Mouse (Mus musculus) T-cell, adult 2 months (primary cell): ENCODE data around the gene L3mbtl2.
"Not testable (repeated sequence)": the region's sequence is repeated elsewhere in the genome, so short reads cannot be mapped to it uniquely, and the experiment has no call there.

ENCODE experiments used
- DNase-seq: peaks from one replicate; pipeline ENCODE4 v3.0.0; 2022; ENCODE audit warnings: low spot score

The L3mbtl2 gene

DNA sequence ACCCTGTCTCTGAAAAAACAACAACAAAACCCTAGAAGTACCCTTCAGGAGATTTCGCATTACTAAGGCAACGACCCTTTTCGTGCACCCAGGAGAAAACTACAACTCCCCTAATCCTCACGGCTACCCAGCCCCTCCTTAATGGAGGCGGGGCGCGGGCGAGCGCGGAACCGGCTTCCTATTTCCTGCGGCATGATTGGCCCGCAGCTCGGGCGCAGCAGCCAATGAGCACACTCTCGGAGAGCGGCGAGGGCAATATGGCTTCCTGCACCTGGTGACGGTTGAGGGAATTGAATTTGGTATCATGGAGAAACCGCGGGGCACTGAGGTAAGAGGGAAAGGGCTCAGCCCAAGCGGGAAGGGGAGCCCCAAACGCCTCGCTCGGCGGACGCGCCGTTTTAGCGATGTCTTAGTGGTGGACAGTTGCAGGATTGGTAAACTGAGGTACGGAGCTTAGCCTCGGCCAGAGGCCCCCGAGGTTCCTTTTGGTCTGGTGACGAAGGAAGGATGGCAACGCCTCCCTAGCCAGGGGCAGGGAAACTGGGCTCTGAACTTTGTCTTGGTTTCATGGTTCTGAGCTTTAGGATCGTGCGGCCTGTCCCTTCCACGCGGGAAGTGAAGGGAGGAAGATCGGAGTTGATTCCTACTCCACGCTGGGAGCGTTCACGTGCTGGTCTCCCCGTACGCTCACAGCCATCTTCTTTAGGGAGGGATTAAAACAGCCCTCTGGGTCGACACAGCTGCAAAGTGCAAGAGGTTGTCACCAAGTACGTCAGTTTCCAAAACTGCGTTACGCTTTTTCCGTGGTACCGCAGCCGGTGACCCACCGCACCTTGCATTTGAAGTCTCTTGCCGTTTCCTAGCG is at the start of gene L3mbtl2:
TSS of gene L3mbtl2 (plus strand) at position 193 of the 865 bp plus-strand sequence.
- DNase-seq, result peak; percentile 90

GRCm38 (mm10) chr15:81649516-81650455 is 13.9 kb upstream of the L3mbtl2 start:
- DNase-seq, result no peak

GRCm38 (mm10) chr15:81650636-81651035 is 13.1 kb upstream of the L3mbtl2 start:
- DNase-seq, result no peak

DNA sequence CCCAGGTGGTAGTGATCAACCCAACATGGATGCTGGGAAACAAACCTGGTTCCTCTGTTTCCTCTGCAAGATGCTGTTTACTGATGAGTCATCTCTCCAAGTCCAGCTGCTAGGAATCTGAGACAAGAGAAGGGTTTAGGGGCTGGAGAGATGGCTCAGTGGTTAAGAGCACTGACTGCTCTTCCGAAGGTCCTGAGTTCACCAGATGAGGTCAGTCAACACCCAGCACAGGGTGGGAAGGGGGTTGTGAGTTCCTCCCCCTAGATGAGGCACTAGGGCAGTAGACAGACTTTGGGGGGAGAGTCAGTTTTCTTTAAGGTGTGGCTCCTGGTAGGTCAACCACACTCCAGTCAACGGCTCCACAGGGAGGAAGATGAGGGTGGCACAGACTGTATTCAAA is 2.0 kb upstream of the L3mbtl2 start:
- no peak for DNase-seq

- no peak for DNase-seq
Measured at GRCm38 (mm10) chr15:81663281-81663680, 408 bp upstream of the L3mbtl2 start.

DNA sequence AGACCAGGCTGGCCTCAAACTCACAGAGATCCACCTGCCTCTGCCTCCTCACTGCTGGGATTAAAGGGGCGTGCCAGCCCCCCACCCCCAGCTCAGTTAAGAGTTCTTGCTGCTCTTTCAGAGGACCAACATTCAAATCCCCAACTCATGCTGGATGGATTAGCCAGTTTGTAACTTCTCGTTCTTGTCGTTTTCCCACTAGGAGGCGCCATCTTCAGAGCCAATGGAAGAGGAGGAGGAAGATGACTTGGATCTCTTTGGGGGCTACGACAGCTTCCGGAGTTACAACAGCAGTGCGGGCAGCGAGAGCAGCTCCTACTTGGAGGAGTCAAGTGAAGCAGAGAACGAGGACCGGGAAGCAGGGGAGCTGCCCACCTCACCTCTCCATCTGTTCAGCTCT is 3.3 kb downstream of the L3mbtl2 start:
- DNase-seq, result no peak

GRCm38 (mm10) chr15:81670231-81670640 is 6.5 kb downstream of the L3mbtl2 start:
- no peak for DNase-seq

DNA sequence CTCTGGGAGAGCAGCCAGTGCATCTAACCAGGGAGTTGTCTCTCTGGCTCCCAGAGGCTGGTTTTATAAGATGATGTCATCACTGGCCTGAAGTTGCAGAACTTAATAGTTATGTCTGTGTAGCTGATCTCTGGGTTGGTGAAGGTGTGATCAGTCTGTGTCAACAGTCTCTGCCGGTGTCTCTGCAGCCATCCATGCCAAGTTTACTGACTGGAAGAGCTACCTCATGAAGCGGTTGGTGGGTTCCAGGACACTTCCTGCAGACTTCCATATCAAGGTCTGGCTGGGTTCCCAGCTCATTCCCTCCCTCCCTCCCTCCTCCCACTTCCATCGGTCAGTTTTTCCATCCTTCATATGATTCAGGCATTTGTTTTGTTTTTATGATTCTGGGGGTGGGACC is 12.9 kb downstream of the L3mbtl2 start:
- DNase-seq, result no peak

DNA sequence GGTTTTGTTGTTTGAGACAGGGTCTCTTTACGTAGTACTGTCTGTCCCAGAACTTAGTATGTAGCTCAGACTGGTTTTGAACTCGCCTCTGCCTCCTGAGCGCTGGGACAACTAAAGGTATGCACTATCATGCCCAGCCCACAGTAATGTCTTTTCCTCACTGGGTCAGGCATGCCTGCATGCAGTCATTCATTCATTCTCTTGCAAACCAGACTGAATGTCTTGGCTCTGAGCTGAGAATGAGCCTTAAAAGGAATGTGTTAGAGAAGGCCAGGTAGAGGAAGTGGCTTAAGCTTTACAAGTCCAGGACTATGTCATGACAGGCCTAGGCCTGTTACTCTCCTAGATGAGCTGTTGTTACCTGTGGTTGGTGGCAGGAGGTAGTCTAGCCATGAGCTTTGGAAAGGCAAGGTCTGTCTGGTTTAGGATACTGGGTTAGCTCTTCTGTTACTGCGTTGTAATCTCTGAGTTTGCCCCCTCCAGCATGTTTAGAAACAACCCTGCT is 16.7 kb downstream of the L3mbtl2 start:
- no peak for DNase-seq

DNA sequence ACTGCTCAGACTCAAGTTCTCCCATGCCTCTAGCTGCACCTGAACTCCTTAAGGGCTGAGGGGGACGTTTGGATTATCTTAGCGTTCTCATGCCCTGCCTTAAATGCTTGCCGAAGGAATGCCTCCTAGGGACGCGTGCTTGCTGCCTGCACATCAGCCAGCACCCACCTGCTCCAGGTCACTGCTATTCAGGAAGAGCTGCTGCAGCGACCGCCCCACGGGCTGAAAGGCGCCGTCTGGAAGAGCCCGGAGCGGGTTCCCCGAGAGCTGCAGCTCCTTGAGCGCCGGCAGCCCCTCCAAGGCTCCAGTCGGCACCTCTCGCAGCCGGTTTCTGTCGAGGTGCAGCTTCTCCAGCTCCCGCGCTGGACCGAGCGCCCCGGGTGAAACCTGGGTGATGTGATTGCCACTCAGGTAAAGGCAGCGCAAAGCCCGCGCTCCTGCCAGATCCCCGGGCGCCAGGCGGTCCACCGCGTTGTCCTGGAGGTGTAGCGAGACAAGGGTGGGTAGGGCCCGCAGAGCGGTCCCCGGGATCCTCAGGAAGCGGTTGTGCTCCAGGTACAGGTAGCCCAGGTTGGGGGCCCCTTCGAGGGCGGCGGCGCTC is 29.8 kb downstream of the L3mbtl2 start:
- no peak for DNase-seq

GRCm38 (mm10) chr15:81693967-81694881 is 30.5 kb downstream of the L3mbtl2 start:
- DNase-seq, result peak; percentile 58

DNA sequence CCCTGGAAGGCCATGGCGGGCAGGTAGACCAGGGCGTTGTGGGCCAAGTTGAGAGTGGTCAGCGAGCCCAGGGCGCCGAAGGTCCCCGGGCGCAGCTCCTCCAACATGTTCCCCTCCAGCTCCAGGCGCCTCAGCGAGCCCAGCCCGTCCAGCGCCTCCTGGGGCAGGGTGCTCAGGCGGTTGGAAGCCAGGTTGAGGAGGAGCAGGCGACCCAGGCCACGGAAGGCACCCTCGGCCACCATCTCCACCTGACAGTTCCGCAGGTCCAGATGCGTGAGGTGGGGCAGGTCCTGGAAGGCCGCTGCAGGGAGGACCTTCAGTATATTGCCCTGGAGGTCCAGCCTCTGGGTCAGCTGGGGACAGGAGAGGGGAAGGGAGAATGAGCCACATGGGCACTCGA is 31.2 kb downstream of the L3mbtl2 start:
- no peak for DNase-seq

- DNase-seq, result no peak
Measured at GRCm38 (mm10) chr15:81697175-81697574, 33.5 kb downstream of the L3mbtl2 start, which contains the start of gene Chadl. TSS of gene Chadl (minus strand) at chr15:81697287.

DNA sequence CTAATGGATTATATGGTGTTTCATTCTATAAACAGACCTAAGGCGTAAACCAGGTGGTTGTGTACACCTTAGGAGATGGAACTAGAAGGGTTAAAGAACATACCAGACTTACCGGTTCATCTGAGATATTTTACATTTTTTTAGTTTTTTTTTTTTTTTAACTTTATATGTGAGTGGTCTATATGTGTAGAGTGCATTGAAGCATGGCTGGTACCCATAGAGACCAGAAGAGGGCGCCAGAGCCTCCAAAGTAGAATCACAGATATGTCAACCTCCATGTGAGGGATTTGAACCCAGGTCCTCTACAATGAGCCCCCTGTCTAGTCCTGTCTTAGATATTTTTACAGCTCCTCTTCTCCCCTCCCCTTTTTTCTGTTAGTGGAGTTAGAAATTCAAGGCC is 34.2 kb downstream of the L3mbtl2 start:
- DNase-seq, result peak; percentile 30

GRCm38 (mm10) chr15:81698532-81698931 is 34.8 kb downstream of the L3mbtl2 start:
- no peak for DNase-seq

DNA sequence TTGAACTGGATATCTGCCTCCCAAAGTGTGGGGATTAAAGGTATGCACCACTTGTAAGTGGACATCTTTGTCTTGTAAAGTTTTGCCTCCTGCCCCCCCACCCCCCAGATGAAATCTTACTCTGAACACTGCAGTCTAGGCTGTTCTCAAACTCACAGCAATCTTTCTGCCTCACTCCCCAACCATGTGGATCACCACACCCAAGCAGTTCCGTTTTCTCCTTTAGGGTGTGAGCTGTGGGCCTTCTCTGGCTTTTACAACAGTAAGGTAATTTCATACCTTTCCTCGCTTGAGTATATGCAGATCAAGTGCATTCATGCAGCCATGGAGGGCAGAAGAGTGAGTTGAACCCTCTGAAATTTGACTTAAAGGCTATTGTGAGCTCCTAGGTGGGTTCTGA is 36.5 kb downstream of the L3mbtl2 start:
- DNase-seq, result no peak

DNA sequence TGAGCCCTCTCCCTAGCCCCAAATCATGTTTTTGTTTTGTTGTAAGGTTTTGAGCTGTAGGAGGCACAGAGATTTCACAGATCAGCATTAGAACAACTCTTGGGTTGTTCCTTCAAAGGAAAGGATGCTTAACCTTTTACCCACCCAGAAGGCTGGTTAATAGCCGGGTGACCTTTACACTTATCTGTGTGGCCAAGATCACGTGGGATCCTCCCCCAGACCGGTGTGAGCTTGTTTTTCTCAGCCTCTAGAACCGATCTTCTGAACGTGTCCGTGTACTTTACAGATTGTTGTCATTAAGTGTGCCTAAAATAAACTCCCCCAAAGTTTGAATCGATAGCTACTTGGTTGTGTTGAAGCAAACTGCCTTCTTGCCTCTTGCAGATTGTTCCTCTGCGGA is 36.9 kb downstream of the L3mbtl2 start:
- no peak for DNase-seq

- DNase-seq, result not testable (repeated sequence)
Measured at GRCm38 (mm10) chr15:81701350-81701749, 37.7 kb downstream of the L3mbtl2 start.

DNA sequence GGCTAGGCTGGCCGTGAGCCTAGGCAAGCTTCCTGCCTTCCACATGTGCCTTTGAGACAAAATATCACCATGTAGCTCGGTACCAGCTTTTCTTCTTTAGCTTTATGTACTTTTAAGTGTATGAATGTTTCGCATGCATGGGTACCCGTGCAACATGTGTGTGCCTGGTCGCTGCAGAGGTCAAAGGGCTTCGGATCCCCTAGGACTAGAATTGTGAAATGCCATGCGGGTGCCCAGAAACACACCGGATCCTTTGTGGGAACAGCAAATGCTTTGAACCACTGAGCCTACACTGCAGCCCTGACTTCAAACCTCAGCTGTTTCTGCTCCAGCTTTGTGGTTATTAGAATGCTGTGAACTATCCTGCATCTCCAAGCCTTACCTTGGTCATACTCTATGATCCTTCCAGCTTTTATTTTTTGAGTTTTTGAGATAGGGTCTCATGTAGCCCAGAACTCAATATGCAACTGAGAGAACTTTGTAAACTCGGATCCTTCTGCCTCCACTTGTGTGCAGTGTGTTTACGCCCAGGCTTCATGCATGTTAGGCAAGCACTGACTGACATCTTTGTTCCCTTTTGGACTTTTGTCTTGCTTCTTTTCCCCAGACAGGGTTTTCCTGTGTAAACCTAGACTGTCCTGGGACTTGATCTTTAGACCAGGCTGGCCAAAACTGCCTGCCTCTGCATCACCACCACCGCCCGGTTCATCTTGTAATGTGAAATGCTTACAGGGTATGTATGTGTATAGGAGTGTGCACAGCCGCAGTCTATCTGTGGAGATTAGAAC is 38.8 kb downstream of the L3mbtl2 start:
- DNase-seq, result no peak

DNA sequence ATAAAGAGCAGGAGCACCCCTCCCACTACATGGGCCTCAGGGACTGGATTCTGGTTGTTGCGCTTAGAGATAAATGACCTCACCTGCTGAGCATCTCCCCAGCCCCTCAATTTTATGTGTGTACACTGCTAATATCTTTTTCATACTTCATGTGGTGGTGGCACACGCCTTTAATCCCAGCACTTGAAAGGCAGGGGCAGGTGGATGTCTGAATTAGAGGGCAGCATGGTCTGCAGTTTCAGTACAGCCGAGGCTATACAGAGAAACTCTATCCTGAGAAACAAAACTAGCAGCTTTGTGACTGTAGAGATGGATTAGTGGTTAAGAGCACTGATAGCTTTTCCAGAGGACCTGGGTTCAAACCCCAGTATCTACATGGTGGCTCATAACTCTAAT is 39.4 kb downstream of the L3mbtl2 start:
- DNase-seq, result no peak
